Mouse (Mus musculus) cortical plate, adult 2 months (tissue): ENCODE measurements around the gene Entpd7.
A peak's percentile ranks its signal among the peaks of the same experiment; 100 is the strongest.

Experiments
- CTCF ChIP-seq: fragments of 200-500 bp; IDR thresholded peaks from 2 replicates; pipeline ENCODE4 v1.5.1; 2011; ENCODE audit warnings: mild to moderate bottlenecking, control low read depth, low read length; ENCODE audit not compliant: insufficient read depth; ENCODE audit errors: extremely low read depth
- POLR2A ChIP-seq: fragments of 200-500 bp; IDR thresholded peaks from 2 replicates; pipeline ENCODE4 v1.6.1; 2011; ENCODE audit warnings: mild to moderate bottlenecking, low read length, control low read depth; ENCODE audit not compliant: insufficient read depth; ENCODE audit errors: extremely low read depth

DNA sequence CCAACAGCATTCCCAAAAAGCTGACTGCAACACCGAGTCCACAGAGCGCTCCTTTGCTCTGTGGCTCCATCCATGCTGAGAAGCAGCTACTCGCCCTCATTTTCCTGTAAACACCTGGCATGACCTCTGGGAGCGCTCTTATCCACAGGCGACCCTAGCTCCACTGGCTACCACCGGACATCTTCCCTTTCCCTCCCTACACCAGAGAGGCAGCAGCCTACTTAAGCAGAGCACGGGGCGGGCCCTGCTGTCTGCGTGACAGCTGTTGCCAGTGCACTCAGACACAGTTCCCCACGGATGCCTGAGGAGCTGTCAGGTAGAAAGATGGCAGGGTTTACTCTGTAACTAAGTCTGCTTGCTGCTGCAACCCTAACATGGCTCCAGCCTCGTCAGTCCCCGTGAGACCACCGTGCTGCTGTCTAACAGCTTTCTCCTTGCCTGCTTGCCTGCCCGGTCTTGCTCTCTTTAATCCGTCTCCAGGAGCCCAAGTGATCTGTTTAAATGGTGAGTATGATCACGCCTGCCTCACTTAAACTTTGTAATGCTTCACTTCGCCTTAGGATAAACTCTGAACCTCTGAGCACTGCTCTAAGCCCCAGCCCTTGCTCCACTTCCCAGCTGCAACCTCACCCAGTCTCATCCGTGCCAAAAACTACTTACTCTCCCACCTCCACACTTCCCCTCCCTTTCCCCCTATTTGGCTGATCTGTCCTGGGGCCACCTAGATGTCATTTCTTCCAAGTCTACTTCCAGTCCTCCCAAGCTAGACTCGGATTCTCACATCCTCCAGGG lies 27.1 kb upstream of the Entpd7 start:
- TF ChIP-seq CTCF = 0 out of 2 replicates have a peak, but pooled peaks have one; percentile 12
- TF ChIP-seq POLR2A = no peak
